Mouse (Mus musculus): ENCODE measurements around the gene Abcc5. TPM values are rescaled to one million over a fixed set of nuclear protein-coding genes. Genes with fewer than 3 reads are reported as not detected.

Abcc5 gene
- polyA plus RNA-seq, 1 experiment from 2014 or later, result 76.2 TPM

Other genes starting within 250 kb of the Abcc5 start
- 0.60 and 0.68 TPM in 2 replicates for gene Map6d1, start 185.0 kb downstream of the Abcc5 start, polyA plus RNA-seq (2015; fragmentation: Nextera tagmentation; extraction: Ambion mirVana)
- 88.4 and 99.6 TPM in 2 replicates for gene Parl, start 124.0 kb downstream of the Abcc5 start, polyA plus RNA-seq (2015; fragmentation: Nextera tagmentation; extraction: Ambion mirVana)
- gene Cyp2ab1, start 101.0 kb downstream of the Abcc5 start, polyA plus RNA-seq (2015; fragmentation: Nextera tagmentation; extraction: Ambion mirVana), result 0.12 TPM in 2 replicates
- 88.4 and 93.5 TPM in 2 replicates for gene Eif2b5, start 72.4 kb upstream of the Abcc5 start, polyA plus RNA-seq (2015; fragmentation: Nextera tagmentation; extraction: Ambion mirVana)
- gene Dvl3, start 90.6 kb upstream of the Abcc5 start, polyA plus RNA-seq (2015; fragmentation: Nextera tagmentation; extraction: Ambion mirVana), result 20.9 and 22.0 TPM in 2 replicates
- 572 and 581 TPM in 2 replicates for gene Ap2m1, start 109.1 kb upstream of the Abcc5 start, polyA plus RNA-seq (2015; fragmentation: Nextera tagmentation; extraction: Ambion mirVana)
- gene Abcf3, start 122.2 kb upstream of the Abcc5 start, polyA plus RNA-seq (2015; fragmentation: Nextera tagmentation; extraction: Ambion mirVana), result 60.0 and 60.3 TPM in 2 replicates
- 0.55 and 0.60 TPM in 2 replicates for gene Vwa5b2, start 163.1 kb upstream of the Abcc5 start, polyA plus RNA-seq (2015; fragmentation: Nextera tagmentation; extraction: Ambion mirVana)
- gene Eef1akmt4, start 185.2 kb upstream of the Abcc5 start, polyA plus RNA-seq (2015; fragmentation: Nextera tagmentation; extraction: Ambion mirVana), result 29.6 and 29.7 TPM in 2 replicates
- gene Gm49333, start 185.2 kb upstream of the Abcc5 start, polyA plus RNA-seq (2015; fragmentation: Nextera tagmentation; extraction: Ambion mirVana), result not detected in 2 replicates
- 33.6 and 38.4 TPM in 2 replicates for gene Alg3, start 185.3 kb upstream of the Abcc5 start, polyA plus RNA-seq (2015; fragmentation: Nextera tagmentation; extraction: Ambion mirVana)
- 1.1 and 1.2 TPM in 2 replicates for gene Camk2n2, start 194.9 kb upstream of the Abcc5 start, polyA plus RNA-seq (2015; fragmentation: Nextera tagmentation; extraction: Ambion mirVana)
- 5.3 and 6.3 TPM in 2 replicates for gene Ece2, start 203.4 kb upstream of the Abcc5 start, polyA plus RNA-seq (2015; fragmentation: Nextera tagmentation; extraction: Ambion mirVana)
- gene Psmd2, start 225.3 kb upstream of the Abcc5 start, polyA plus RNA-seq (2015; fragmentation: Nextera tagmentation; extraction: Ambion mirVana), result 292 and 314 TPM in 2 replicates
- gene Eif4g1, start 241.9 kb upstream of the Abcc5 start, polyA plus RNA-seq (2015; fragmentation: Nextera tagmentation; extraction: Ambion mirVana), result 161 and 175 TPM in 2 replicates